Mouse (Mus musculus): ENCODE results near the gene Mycl. TPM values are rescaled to one million over a fixed set of nuclear protein-coding genes. Genes with fewer than 3 reads are reported as not detected.
"Not testable (repeated sequence)": the region's sequence is repeated elsewhere in the genome, so short reads cannot be mapped to it uniquely, and the experiment has no call there.

Gene Mycl
- total RNA-seq, 2 experiments from 2014 or later = 53.5 to 59.1 TPM

- DNase-seq (ENCODE audit: low spot score in 2 of 2) = no peak
These were observed 14.8 kb upstream of the Mycl start for GRCm38 (mm10) chr4:122980684-122981083.

- DNase-seq (ENCODE audit: low spot score in 2 of 2) = no peak
These were observed 14.2 kb upstream of the Mycl start for GRCm38 (mm10) chr4:122981238-122981637.

GRCm38 (mm10) chr4:122981930-122982329 lies 13.5 kb upstream of the Mycl start:
- DNase-seq (ENCODE audit: low spot score in 2 of 2) = no peak

- no peak for DNase-seq (ENCODE audit: low spot score in 2 of 2)
These were observed 12.9 kb upstream of the Mycl start for GRCm38 (mm10) chr4:122982537-122982936.

GRCm38 (mm10) chr4:122983486-122984261 lies 11.8 kb upstream of the Mycl start:
- DNase-seq (ENCODE audit: low spot score in 2 of 2) = no peak

GRCm38 (mm10) chr4:122985110-122985509 lies 10.3 kb upstream of the Mycl start:
- peak; percentile 63 to 66 for DNase-seq (ENCODE audit: low spot score in 2 of 2)

- DNase-seq (ENCODE audit: low spot score in 2 of 2) = no peak
These were observed 8.0 kb upstream of the Mycl start for GRCm38 (mm10) chr4:122987421-122987820.

GRCm38 (mm10) chr4:122988004-122988403 lies 7.4 kb upstream of the Mycl start:
- DNase-seq (ENCODE audit: low spot score in 2 of 2) = not testable (repeated sequence)

GRCm38 (mm10) chr4:122991177-122991576 lies 4.3 kb upstream of the Mycl start:
- no peak for DNase-seq (ENCODE audit: low spot score in 2 of 2)

GRCm38 (mm10) chr4:122992276-122992675 lies 3.2 kb upstream of the Mycl start:
- DNase-seq (ENCODE audit: low spot score in 2 of 2) = no peak

- DNase-seq (ENCODE audit: low spot score in 2 of 2) = peak in 1 of 2 experiments; percentile 63
These were observed 767 bp downstream of the Mycl start for GRCm38 (mm10) chr4:122996221-122996617.

- DNase-seq (ENCODE audit: low spot score in 2 of 2) = peak; percentile 62 to 64
These were observed 1.3 kb downstream of the Mycl start for GRCm38 (mm10) chr4:122996618-122997381.

GRCm38 (mm10) chr4:122998537-122999262 lies 3.2 kb downstream of the Mycl start:
- peak; percentile 52 to 67 for DNase-seq (ENCODE audit: low spot score in 2 of 2)

- no peak for DNase-seq (ENCODE audit: low spot score in 2 of 2)
These were observed 3.8 kb downstream of the Mycl start for GRCm38 (mm10) chr4:122999263-122999691.

GRCm38 (mm10) chr4:123000130-123000529 lies 4.7 kb downstream of the Mycl start:
- DNase-seq (ENCODE audit: low spot score in 2 of 2) = peak in 1 of 2 experiments; percentile 13

- DNase-seq (ENCODE audit: low spot score in 2 of 2) = no peak
These were observed 5.3 kb downstream of the Mycl start for GRCm38 (mm10) chr4:123000617-123001342.

- DNase-seq (ENCODE audit: low spot score in 2 of 2) = peak in 1 of 2 experiments; percentile 46
These were observed 9.9 kb downstream of the Mycl start for GRCm38 (mm10) chr4:123005054-123005966.

GRCm38 (mm10) chr4:123012501-123012900 lies 17.0 kb downstream of the Mycl start:
- DNase-seq (ENCODE audit: low spot score in 2 of 2) = not testable (repeated sequence)

- DNase-seq (ENCODE audit: low spot score in 2 of 2) = no peak
These were observed 18.0 kb downstream of the Mycl start for GRCm38 (mm10) chr4:123013346-123013945.

Measured in layer of hippocampus, postnatal 10 days (tissue).